Mouse (Mus musculus) erythroblast, embryonic 14.5 days (primary cell): ENCODE results near the gene Smim20.

Experiments used
- GATA1 ChIP-seq: IDR thresholded peaks from 2 replicates; pipeline ENCODE4 v1.6.1; 2012; ENCODE audit warnings: low read length, inconsistent platforms, mixed read lengths
- TAL1 ChIP-seq: IDR thresholded peaks from 3 replicates; pipeline ENCODE4 v1.6.1; 2012; ENCODE audit warnings: low read length, inconsistent platforms, mixed read lengths

GRCm38 (mm10) chr5:53326491-53326890, 59.6 kb downstream of the Smim20 start:
- TF ChIP-seq GATA1 (no peak), TAL1 (no peak)
